Mouse (Mus musculus): ENCODE data around the gene Abr. TPM values are rescaled to one million over a fixed set of nuclear protein-coding genes. Genes with fewer than 3 reads are reported as not detected.

The Abr gene
- polyA plus RNA-seq, 1 experiment: 161 TPM

- Histone ChIP-seq H3K36me3 (ENCODE audit: control insufficient read depth, insufficient read depth, low read length) (peaks cover 85% of the 10 kb centered on the region), H3K4me3 (ENCODE audit: low read depth, low read length) (no peak overlapping the region), H3K27ac (ENCODE audit: insufficient read depth, low read depth, low read length) (no peak overlapping the region; the same call in 1 of the 2 replicates), H3K27me3 (ENCODE audit: control insufficient read depth, insufficient read depth, low read length) (no peaks in the 10 kb centered on the region), H3K4me1 (ENCODE audit: control insufficient read depth, insufficient read depth, insufficient read length, low read length) (no peaks in the 10 kb centered on the region)
- whole genome bisulfite sequencing: 81% methylated on average over 9 of the region's 9 CpGs
- no peak for TF ChIP-seq POLR2A (IDR thresholded peaks at IDR 0.05; ENCODE audit: low read depth, low read length)
- TF ChIP-seq CTCF (IDR thresholded peaks at IDR 0.05; ENCODE audit: extremely low read depth, insufficient read length, insufficient replicate concordance, low read depth, low read length): no peak
Measured at GRCm38 (mm10) chr11:76458730-76459129, 163.4 kb downstream of the Abr start.

DNA sequence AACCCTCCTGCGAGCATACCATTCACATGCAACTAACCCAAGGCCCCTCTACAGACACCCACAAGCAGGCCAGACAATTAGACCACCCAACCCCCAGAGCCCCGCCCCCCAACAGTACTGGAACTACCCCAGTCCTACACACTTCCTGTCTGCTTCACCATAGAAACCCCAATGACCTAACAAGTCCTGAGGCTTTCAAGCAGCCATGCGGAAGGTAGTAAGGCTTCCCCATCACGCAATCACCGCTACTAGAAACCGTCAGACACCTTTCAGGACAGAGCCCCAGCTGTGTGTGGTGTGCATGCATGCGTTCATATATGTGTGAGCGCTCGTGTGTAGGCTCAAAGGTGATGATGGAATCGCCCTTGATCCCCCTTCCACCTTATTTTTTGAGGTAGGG lies 165.2 kb downstream of the Abr start:
- peaks cover 83% of the 10 kb centered on the region for H3K36me3 ChIP-seq (ENCODE audit: control insufficient read depth, insufficient read depth, low read length)

DNA sequence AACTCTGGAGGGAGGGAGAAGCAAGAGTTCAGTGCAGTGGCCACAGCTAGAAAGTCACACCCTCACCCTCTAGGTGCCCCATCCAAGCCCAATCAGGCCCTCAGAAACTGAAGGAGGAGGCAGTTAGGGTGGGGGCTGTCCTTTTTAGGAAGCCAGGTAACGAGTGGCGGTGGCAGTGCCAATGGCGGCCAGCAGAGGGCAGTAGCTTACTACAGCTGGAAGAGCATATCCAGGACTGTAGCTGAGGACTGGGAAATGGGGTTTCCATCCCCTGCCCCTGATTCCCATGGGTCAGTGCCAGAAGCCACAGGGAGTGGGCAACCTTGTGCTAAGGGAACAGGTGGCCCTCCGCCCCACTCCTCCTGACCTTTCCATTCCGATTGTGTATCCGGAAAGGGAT lies 165.9 kb downstream of the Abr start:
- peaks cover 83% of the 10 kb centered on the region for H3K36me3 ChIP-seq (ENCODE audit: control insufficient read depth, insufficient read depth, low read length)
- no peaks in the 10 kb centered on the region for H3K27me3 ChIP-seq (ENCODE audit: control insufficient read depth, insufficient read depth, low read length)
- no peak overlapping the region for H3K27ac ChIP-seq (ENCODE audit: insufficient read depth, low read depth, low read length)
- WGBS: 31% methylated on average over 6 of the region's 6 CpGs
- H3K4me3 ChIP-seq (ENCODE audit: low read depth, low read length): no peak overlapping the region
- peak; percentile 88 for TF ChIP-seq CTCF (IDR thresholded peaks at IDR 0.05; ENCODE audit: extremely low read depth, insufficient read length, insufficient replicate concordance, low read depth, low read length)
- peak; percentile 21; the same call in 1 of the 2 replicates for TF ChIP-seq POLR2A (IDR thresholded peaks at IDR 0.05; ENCODE audit: low read depth, low read length)
- H3K4me1 ChIP-seq (ENCODE audit: control insufficient read depth, insufficient read depth, insufficient read length, low read length): no peaks in the 10 kb centered on the region

More for the DNA sequence above, 165.2 kb downstream of the Abr start:
- Histone ChIP-seq H3K27me3 (ENCODE audit: control insufficient read depth, insufficient read depth, low read length) (no peaks in the 10 kb centered on the region), H3K27ac (ENCODE audit: insufficient read depth, low read depth, low read length) (peak overlapping the region; percentile 21; the same call in 1 of the 2 replicates), H3K4me3 (ENCODE audit: low read depth, low read length) (no peak overlapping the region), H3K4me1 (ENCODE audit: control insufficient read depth, insufficient read depth, insufficient read length, low read length) (no peaks in the 10 kb centered on the region)
- WGBS: 82% methylated on average over 10 of the region's 10 CpGs
- no peak for TF ChIP-seq POLR2A (IDR thresholded peaks at IDR 0.05; ENCODE audit: low read depth, low read length)
- no peak for TF ChIP-seq CTCF (IDR thresholded peaks at IDR 0.05; ENCODE audit: extremely low read depth, insufficient read length, insufficient replicate concordance, low read depth, low read length)

GRCm38 (mm10) chr11:76454492-76454891 lies 167.6 kb downstream of the Abr start:
- peaks cover 82% of the 10 kb centered on the region for H3K36me3 ChIP-seq (ENCODE audit: control insufficient read depth, insufficient read depth, low read length)
- WGBS: 67% methylated on average over 5 of the region's 5 CpGs
- peak; percentile 81 for TF ChIP-seq CTCF (IDR thresholded peaks at IDR 0.05; ENCODE audit: extremely low read depth, insufficient read length, insufficient replicate concordance, low read depth, low read length)
- no peak for TF ChIP-seq POLR2A (IDR thresholded peaks at IDR 0.05; ENCODE audit: low read depth, low read length)
- H3K4me3 ChIP-seq (ENCODE audit: low read depth, low read length): no peak overlapping the region
- no peaks in the 10 kb centered on the region for H3K27me3 ChIP-seq (ENCODE audit: control insufficient read depth, insufficient read depth, low read length)
- no peak overlapping the region for H3K27ac ChIP-seq (ENCODE audit: insufficient read depth, low read depth, low read length)
- peaks cover 3% of the 10 kb centered on the region; the same call in 1 of the 2 replicates for H3K4me1 ChIP-seq (ENCODE audit: control insufficient read depth, insufficient read depth, insufficient read length, low read length)

DNA sequence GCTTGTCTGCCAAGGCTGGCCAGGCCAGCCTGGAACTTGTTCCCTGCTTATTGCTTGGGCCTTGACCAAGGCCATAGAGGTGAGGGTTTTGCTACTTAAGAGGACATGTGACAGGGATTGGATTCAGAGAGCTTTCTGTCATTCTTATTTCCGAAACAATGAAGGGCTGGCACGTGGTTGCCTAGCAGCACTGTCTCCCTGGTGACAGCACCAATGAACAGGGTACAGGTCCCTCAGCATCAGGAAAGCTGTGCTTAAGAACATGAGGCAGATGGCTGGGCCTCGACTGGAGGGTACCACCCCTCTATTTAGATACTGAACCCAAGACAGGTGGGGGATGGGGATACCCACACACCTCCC lies 171.9 kb downstream of the Abr start:
- peaks cover 78% of the 10 kb centered on the region for H3K36me3 ChIP-seq (ENCODE audit: control insufficient read depth, insufficient read depth, low read length)
- H3K27ac ChIP-seq (ENCODE audit: insufficient read depth, low read depth, low read length): no peak overlapping the region

DNA sequence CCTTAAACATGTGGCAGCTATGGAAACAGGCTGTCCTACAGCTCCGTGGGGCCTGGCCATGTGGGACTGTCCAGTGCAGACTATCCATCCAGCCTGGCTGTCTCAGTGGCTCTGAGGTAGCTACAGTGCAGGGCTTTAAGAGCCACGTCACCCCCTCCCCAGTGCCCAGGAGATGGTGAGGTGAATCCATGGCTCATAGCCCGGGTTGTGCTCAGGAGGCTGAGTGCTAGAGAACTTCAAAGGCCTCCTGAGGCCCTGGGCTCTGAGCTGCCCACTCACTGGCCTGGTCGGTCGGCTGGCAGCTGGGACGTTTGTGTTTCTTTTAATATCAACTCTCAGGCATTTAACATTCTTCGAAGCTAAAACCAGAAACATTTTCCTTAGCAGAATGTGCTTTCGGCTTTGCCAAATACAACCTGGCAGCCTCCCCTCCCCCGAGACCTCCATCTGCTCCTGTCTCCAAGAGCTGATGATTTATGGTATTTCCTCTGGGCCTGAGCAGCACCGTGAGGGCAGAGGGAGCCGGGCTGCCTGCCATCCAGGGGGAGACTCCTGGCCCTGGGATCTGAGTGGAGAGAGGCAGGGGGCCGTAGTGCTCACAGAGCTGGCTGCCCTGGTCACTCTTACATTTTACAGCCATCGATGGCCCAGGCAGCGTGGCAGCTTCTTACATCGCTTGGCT lies 172.5 kb downstream of the Abr start:
- H3K27ac ChIP-seq (ENCODE audit: insufficient read depth, low read depth, low read length): no peak overlapping the region
- peaks cover 14% of the 10 kb centered on the region; the same call in 1 of the 2 replicates for H3K4me1 ChIP-seq (ENCODE audit: control insufficient read depth, insufficient read depth, insufficient read length, low read length)
- TF ChIP-seq CTCF (IDR thresholded peaks at IDR 0.05; ENCODE audit: extremely low read depth, insufficient read length, insufficient replicate concordance, low read depth, low read length) (no peak), POLR2A (IDR thresholded peaks at IDR 0.05; ENCODE audit: low read depth, low read length) (no peak)
- 75% methylated on average over 15 of the region's 15 CpGs for WGBS
- no peak overlapping the region for H3K4me3 ChIP-seq (ENCODE audit: low read depth, low read length)
- H3K27me3 ChIP-seq (ENCODE audit: control insufficient read depth, insufficient read depth, low read length): no peaks in the 10 kb centered on the region
- peaks cover 79% of the 10 kb centered on the region for H3K36me3 ChIP-seq (ENCODE audit: control insufficient read depth, insufficient read depth, low read length)

More for the DNA sequence above, 171.9 kb downstream of the Abr start:
- H3K4me3 ChIP-seq (ENCODE audit: low read depth, low read length): no peak overlapping the region
- WGBS: 67% methylated on average over 3 of the region's 3 CpGs
- H3K4me1 ChIP-seq (ENCODE audit: control insufficient read depth, insufficient read depth, insufficient read length, low read length): peaks cover 14% of the 10 kb centered on the region; the same call in 1 of the 2 replicates
- TF ChIP-seq POLR2A (IDR thresholded peaks at IDR 0.05; ENCODE audit: low read depth, low read length) (no peak), CTCF (IDR thresholded peaks at IDR 0.05; ENCODE audit: extremely low read depth, insufficient read length, insufficient replicate concordance, low read depth, low read length) (no peak)
- H3K27me3 ChIP-seq (ENCODE audit: control insufficient read depth, insufficient read depth, low read length): no peaks in the 10 kb centered on the region

- Histone ChIP-seq H3K27ac (ENCODE audit: insufficient read depth, low read depth, low read length) (no peak overlapping the region), H3K27me3 (ENCODE audit: control insufficient read depth, insufficient read depth, low read length) (no peaks in the 10 kb centered on the region), H3K4me1 (ENCODE audit: control insufficient read depth, insufficient read depth, insufficient read length, low read length) (peaks cover 14% of the 10 kb centered on the region; the same call in 1 of the 2 replicates), H3K4me3 (ENCODE audit: low read depth, low read length) (no peak overlapping the region), H3K36me3 (ENCODE audit: control insufficient read depth, insufficient read depth, low read length) (peaks cover 79% of the 10 kb centered on the region)
- 17% methylated on average over 10 of the region's 10 CpGs for WGBS
- TF ChIP-seq POLR2A (IDR thresholded peaks at IDR 0.05; ENCODE audit: low read depth, low read length): no peak
- no peak for TF ChIP-seq CTCF (IDR thresholded peaks at IDR 0.05; ENCODE audit: extremely low read depth, insufficient read length, insufficient replicate concordance, low read depth, low read length)
Measured at GRCm38 (mm10) chr11:76446251-76446650, 175.9 kb downstream of the Abr start.
